Mouse (Mus musculus) embryonic fibroblast, embryonic 13.5 days (primary cell): ENCODE data around the gene Dlg2.

Experiments used
- CTCF ChIP-seq: IDR thresholded peaks from 2 replicates; pipeline ENCODE4 v1.5.1; 2011; ENCODE audit warnings: mild to moderate bottlenecking, control low read depth, low read length, moderate library complexity, borderline replicate concordance; ENCODE audit not compliant: insufficient read depth
- POLR2A ChIP-seq: IDR thresholded peaks from 2 replicates; pipeline ENCODE4 v1.6.1; 2011; ENCODE audit warnings: low read depth, mild to moderate bottlenecking, control low read depth, low read length, moderate library complexity

GRCm38 (mm10) chr7:90427006-90427405, 49.5 kb upstream of the Dlg2 start:
- TF ChIP-seq CTCF (no peak), POLR2A (no peak)
